Mouse (Mus musculus) intestine, embryonic 14.5 days (tissue): ENCODE measurements around the gene Dhx15. TPM values are rescaled to one million over a fixed set of nuclear protein-coding genes. Genes with fewer than 3 reads are reported as not detected.

Experiments
- ATAC-seq: fragments of 200-750 bp; cut with Nextera tagmentation; replicated peaks from 2 replicates; pipeline ENCODE4 v1.8.0; 2017; ENCODE audit warnings: low read depth, moderate number of reproducible peaks, moderate TSS enrichment, moderate library complexity; ENCODE audit not compliant: low FRiP score, low TSS enrichment
- DNase-seq: peaks from one replicate; pipeline ENCODE4 v3.0.0-alpha.2; 2018; ENCODE audit warnings: low spot score
- H3K27ac ChIP-seq: fragments of 300-500 bp; sonication (generic); 2 replicates; pipeline ENCODE4 v1.5.1; 2014; ENCODE audit warnings: low read depth, mild to moderate bottlenecking, control low read depth
- H3K27me3 ChIP-seq: fragments of 300-500 bp; sonication (generic); replicated peaks from 2 replicates; pipeline ENCODE4 v1.6.1; 2014; ENCODE audit warnings: low read length, control low read depth; ENCODE audit not compliant: control insufficient read depth, insufficient read depth
- H3K36me3 ChIP-seq: fragments of 300-500 bp; sonication (generic); 2 replicates; pipeline ENCODE4 v1.6.1; 2014; ENCODE audit warnings: low read length, control low read depth; ENCODE audit not compliant: control insufficient read depth, insufficient read depth
- H3K4me1 ChIP-seq: fragments of 300-500 bp; sonication (generic); replicated peaks from 2 replicates; pipeline ENCODE4 v1.6.1; 2014; ENCODE audit warnings: low read length, control low read depth, mixed read lengths; ENCODE audit not compliant: control insufficient read depth, insufficient read depth
- H3K4me2 ChIP-seq: fragments of 300-500 bp; sonication (generic); 2 replicates; pipeline ENCODE4 v1.6.1; 2014; ENCODE audit warnings: low read length
- H3K4me3 ChIP-seq: fragments of 300-500 bp; sonication (generic); 2 replicates; pipeline ENCODE4 v1.5.1; 2014; ENCODE audit warnings: low read depth, low read length, control low read depth, mixed read lengths
- H3K9ac ChIP-seq: fragments of 300-500 bp; sonication (generic); 2 replicates; pipeline ENCODE4 v1.6.1; 2014; ENCODE audit warnings: mild to moderate bottlenecking, low read length
- H3K9me3 ChIP-seq: fragments of 300-500 bp; sonication (generic); 2 replicates; pipeline ENCODE4 v1.6.1; 2016; ENCODE audit warnings: low read length, control low read depth; ENCODE audit not compliant: control insufficient read depth
- WGBS: fragments of 180-500 bp; shearing (Covaris S2); extraction: QIAGEN DNeasy Blood & Tissue Kit; methylation state at CpG from one replicate; pipeline ENCODE4 v1.1.7; 2014; 5-methylcytosine and 5-hydroxymethylcytosine counted together
- polyA plus RNA-seq: library from polyadenylated mRNA; unstranded; fragments of >200 nt; fragmentation: Nextera tagmentation; extraction: Ambion mirVana; gene quantifications from 2 replicates; pipeline ENCODE4 v1.2.1, GENCODE M21; 2014

Dhx15 gene
- polyA plus RNA-seq, 1 experiment from 2014 or later = 95.9 TPM

DNA sequence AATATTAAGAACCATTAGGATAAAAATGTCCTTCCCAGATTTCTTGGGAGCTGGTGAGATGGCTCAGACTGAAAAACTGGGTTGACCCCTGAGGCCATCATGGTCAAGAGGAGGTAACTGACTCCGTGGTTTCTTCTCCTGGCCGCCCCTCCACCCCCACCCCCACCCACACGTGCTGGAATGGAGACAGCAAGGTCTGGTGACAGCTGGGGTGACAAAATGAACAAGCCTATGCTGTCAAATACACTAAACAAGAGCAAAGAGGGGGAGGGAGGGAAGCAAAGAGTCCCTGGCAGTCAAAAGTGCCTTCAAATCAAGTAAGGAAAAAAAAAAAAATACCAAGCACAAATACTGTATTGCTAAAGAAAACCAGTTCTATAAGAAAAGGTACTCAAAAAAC, 2.1 kb downstream of the Dhx15 start:
- peak overlapping the region; percentile 70 for H3K4me3 ChIP-seq
- ATAC-seq (no peak), DNase-seq (no peak)
- no peak overlapping the region for H3K27ac ChIP-seq
- peaks cover 19% of the 10 kb centered on the region for H3K36me3 ChIP-seq
- WGBS = 26% methylated on average over 3 of the region's 3 CpGs
- peak overlapping the region; percentile 62 for H3K4me2 ChIP-seq
- H3K4me1 ChIP-seq = peaks cover 23% of the 10 kb centered on the region
- no peaks in the 10 kb centered on the region for H3K27me3 ChIP-seq
- peak overlapping the region; percentile 21; the same call in 1 of the 2 replicates for H3K9ac ChIP-seq
- H3K9me3 ChIP-seq = no peaks in the 10 kb centered on the region

DNA sequence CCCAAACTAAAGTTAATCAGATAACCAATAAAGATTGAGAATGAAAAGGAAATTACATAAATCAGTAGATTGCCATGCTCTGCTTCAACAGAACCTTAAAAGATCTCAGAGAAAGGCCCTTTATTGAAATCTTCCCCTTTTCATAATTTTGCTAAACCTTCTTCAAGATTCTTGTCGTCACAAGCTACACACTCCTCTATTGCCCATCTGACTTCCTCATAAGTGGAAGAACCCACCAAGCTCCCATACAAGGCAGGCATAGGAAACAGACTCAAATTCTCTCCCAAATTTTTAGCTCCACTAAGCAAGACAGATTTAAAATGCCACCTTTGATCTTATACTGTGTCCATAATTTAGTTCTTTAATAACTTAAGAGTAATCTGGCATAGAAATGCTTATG, 13.0 kb downstream of the Dhx15 start:
- Histone ChIP-seq H3K4me3 (no peak overlapping the region), H3K27ac (no peak overlapping the region), H3K4me1 (no peaks in the 10 kb centered on the region), H3K9ac (no peak overlapping the region), H3K36me3 (peaks cover 54% of the 10 kb centered on the region), H3K4me2 (no peak overlapping the region), H3K9me3 (no peaks in the 10 kb centered on the region), H3K27me3 (no peaks in the 10 kb centered on the region)
- ATAC-seq = no peak
- DNase-seq = no peak
- WGBS = 85% methylated on average over 1 of the region's 1 CpGs

DNA sequence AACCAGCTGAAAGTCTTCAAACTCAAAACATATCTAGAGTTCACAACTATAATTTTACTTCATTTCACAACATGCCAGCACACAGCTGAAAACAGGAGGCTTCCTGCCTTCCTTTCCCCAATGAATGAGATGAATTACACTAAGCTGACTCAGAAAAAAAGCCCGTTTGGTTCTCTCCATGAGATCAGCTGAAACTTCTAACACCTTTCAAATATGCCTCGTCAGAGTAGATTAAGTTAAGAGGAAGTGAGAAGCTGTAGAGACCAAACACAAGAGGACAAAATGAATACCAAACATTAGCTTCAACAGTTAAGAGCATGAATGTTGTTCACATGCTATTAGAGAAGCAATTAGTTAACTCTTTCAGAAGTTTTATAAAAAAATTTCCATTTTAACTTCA, 21.8 kb downstream of the Dhx15 start:
- 28% methylated on average over 2 of the region's 2 CpGs for WGBS
- no peak overlapping the region for H3K4me3 ChIP-seq
- H3K4me2 ChIP-seq = no peak overlapping the region
- H3K9ac ChIP-seq = no peak overlapping the region
- DNase-seq = no peak
- peaks cover 69% of the 10 kb centered on the region for H3K36me3 ChIP-seq
- ATAC-seq = no peak
- no peaks in the 10 kb centered on the region for H3K9me3 ChIP-seq
- H3K27ac ChIP-seq = no peak overlapping the region
- no peaks in the 10 kb centered on the region for H3K27me3 ChIP-seq
- H3K4me1 ChIP-seq = no peaks in the 10 kb centered on the region

DNA sequence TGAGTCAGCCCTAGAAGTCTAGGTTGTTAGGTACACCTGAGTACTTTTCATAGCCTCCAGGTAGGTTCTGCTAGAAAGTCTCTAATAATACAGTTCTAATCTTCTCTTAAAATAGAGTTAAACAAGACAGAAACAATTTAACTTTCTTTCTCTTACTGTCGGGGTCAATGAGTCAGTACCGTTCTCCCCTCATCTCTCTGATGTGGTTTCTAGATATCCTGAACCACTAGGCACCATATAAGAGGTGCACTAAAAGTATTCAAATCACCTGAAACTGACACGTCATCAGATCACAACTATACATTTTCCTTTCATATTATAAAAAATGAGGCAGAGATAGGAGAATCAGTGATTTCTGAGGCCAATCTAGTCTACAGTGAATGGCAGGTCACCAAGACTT, 41.2 kb downstream of the Dhx15 start:
- H3K4me1 ChIP-seq = no peaks in the 10 kb centered on the region
- H3K9ac ChIP-seq = no peak overlapping the region
- H3K27ac ChIP-seq = no peak overlapping the region
- no peaks in the 10 kb centered on the region for H3K27me3 ChIP-seq
- DNase-seq = no peak
- peaks cover 77% of the 10 kb centered on the region for H3K36me3 ChIP-seq
- ATAC-seq = no peak
- no peak overlapping the region for H3K4me3 ChIP-seq
- H3K4me2 ChIP-seq = no peak overlapping the region
- 94% methylated on average over 3 of the region's 3 CpGs for WGBS
- no peaks in the 10 kb centered on the region for H3K9me3 ChIP-seq

DNA sequence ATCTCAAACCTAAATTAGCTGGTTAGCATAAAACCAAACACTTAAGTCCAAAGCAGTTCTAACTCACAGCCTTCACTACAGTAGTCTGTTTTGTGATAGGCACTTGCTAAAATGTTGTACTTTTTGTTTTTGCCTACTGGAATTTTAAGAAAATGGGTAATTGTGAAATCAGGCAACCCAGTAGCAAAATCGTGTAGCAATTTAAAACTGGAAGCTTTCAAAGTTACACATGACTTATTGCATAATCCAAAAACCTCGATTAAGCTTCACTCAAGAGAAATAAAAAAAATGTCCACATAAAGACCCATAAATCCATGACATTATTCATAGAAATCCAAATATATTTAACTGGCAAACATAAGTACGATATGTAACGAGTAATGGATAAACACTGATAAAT, 43.2 kb downstream of the Dhx15 start:
- DNase-seq (no peak), ATAC-seq (no peak)
- H3K9ac ChIP-seq = no peak overlapping the region
- H3K27me3 ChIP-seq = no peaks in the 10 kb centered on the region
- H3K4me3 ChIP-seq = no peak overlapping the region
- H3K27ac ChIP-seq = no peak overlapping the region
- H3K9me3 ChIP-seq = no peaks in the 10 kb centered on the region
- no peak overlapping the region for H3K4me2 ChIP-seq
- no peaks in the 10 kb centered on the region for H3K4me1 ChIP-seq
- 84% methylated on average over 4 of the region's 4 CpGs for WGBS
- H3K36me3 ChIP-seq = peaks cover 74% of the 10 kb centered on the region

DNA sequence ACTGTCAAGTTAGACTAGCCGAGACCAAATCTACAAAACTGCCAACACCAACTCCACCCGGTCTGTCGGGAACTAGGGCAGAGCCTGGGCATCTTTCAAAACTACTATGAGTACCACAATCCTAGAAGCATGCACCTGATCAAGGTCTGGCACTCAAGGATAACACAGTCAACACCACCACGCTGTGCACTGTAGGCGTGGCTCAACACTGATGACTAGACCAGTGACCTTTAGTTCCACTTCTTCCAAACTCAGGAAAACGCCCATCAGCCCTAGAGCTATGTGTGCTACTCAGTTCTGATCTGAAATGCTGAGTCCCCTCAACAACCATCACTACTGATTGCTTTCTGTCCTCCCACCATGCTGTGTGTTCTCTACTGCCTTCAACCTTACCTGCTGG, 44.6 kb downstream of the Dhx15 start:
- no peak overlapping the region for H3K9ac ChIP-seq
- DNase-seq (no peak), ATAC-seq (no peak; the same call in 1 of the 2 replicates)
- H3K27me3 ChIP-seq = no peaks in the 10 kb centered on the region
- no peaks in the 10 kb centered on the region for H3K9me3 ChIP-seq
- no peak overlapping the region for H3K4me3 ChIP-seq
- no peak overlapping the region for H3K27ac ChIP-seq
- H3K4me1 ChIP-seq = no peaks in the 10 kb centered on the region
- peaks cover 62% of the 10 kb centered on the region for H3K36me3 ChIP-seq
- H3K4me2 ChIP-seq = no peak overlapping the region
- 84% methylated on average over 6 of the region's 6 CpGs for WGBS

DNA sequence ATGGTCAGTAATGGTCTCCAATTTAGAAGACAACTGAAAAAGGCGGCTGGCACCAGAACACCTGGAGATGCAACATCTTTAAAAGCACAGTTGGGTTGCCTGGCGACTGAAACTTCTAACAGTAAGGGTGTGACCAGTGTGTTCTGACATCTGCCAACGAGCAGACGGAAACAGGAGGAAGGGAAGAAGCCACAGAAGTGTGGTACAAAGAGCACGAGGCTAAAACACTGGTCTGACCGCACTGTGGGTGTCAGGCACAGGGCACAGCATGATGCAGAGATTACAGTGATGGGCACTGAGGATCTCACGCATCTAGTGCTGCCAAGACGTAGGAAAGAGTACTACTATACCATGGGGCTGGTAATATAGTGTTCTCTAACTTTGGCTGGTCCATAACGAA, 48.4 kb downstream of the Dhx15 start:
- H3K27ac ChIP-seq = no peak overlapping the region
- H3K9ac ChIP-seq = no peak overlapping the region
- H3K4me2 ChIP-seq = no peak overlapping the region
- peaks cover 54% of the 10 kb centered on the region for H3K36me3 ChIP-seq
- no peak for DNase-seq
- H3K4me3 ChIP-seq = no peak overlapping the region
- H3K9me3 ChIP-seq = no peaks in the 10 kb centered on the region
- no peaks in the 10 kb centered on the region for H3K27me3 ChIP-seq
- 0 out of 2 replicates have a peak, but pooled peaks cover 5% of the 10 kb centered on the region for H3K4me1 ChIP-seq
- ATAC-seq = no peak
- WGBS = 83% methylated on average over 9 of the region's 9 CpGs

DNA sequence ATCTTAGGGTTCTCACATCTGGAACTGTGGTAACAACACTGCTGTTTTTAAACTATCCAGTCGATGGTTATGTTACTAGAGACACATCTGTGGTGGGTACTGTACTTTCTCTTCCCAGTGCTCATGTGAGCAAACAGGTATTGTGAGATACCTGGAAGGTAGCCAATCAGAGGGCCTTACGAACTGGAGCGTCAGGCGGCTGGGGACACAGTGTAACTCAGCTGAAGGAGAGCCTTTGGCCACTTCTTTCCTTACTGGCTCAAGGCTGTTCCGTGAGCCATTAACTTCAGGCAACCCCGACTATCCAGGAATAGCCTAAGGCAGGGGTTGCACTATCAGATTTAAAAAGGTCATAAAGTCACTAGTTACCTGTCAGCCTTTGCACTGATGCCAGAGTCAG, 51.5 kb downstream of the Dhx15 start:
- Histone ChIP-seq H3K9me3 (no peaks in the 10 kb centered on the region), H3K36me3 (peaks cover 36% of the 10 kb centered on the region), H3K4me1 (0 out of 2 replicates have a peak, but pooled peaks cover 5% of the 10 kb centered on the region), H3K4me2 (no peak overlapping the region), H3K27me3 (no peaks in the 10 kb centered on the region), H3K27ac (no peak overlapping the region), H3K9ac (no peak overlapping the region), H3K4me3 (no peak overlapping the region)
- WGBS = 83% methylated on average over 6 of the region's 6 CpGs
- ATAC-seq (0 out of 2 replicates have a peak, but pooled peaks have one; percentile 22), DNase-seq (peak; percentile 47)

DNA sequence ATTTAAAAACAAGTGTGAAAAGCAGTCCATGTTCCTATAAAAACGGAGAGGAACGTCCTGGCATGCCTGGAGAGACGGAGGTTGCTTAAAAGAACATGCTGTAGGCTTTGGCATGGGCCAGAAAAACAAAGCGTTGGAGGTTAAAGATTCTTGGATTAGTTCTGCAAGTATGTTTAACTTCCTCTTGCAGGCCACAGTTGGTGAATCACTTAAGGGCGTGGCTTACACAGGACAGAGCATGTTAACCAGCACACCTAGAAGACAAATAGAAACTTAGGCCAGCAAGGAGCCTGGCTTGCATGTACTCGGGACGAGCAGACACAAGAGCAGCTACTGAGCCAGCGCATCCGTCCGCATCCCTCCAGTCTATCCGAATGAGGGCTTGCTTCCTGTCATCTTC, 52.2 kb downstream of the Dhx15 start:
- H3K4me3 ChIP-seq = no peak overlapping the region
- H3K27me3 ChIP-seq = no peaks in the 10 kb centered on the region
- peak; percentile 53 for DNase-seq
- H3K4me1 ChIP-seq = 0 out of 2 replicates have a peak, but pooled peaks cover 5% of the 10 kb centered on the region
- H3K4me2 ChIP-seq = no peak overlapping the region
- H3K36me3 ChIP-seq = peaks cover 34% of the 10 kb centered on the region
- no peak overlapping the region; the same call in 1 of the 2 replicates for H3K27ac ChIP-seq
- peak; percentile 54; the same call in 1 of the 2 replicates for ATAC-seq
- H3K9me3 ChIP-seq = no peaks in the 10 kb centered on the region
- 80% methylated on average over 11 of the region's 11 CpGs for WGBS
- no peak overlapping the region for H3K9ac ChIP-seq
